30 mouse cellular contexts compared by ENCODE assay signal in genomic region chr14:103242020-103242419, GRCm38 (mm10).
"Had no signal": no experiment of that assay in that cellular context is flagged by ENCODE, and none has a peak within 500 bp of the region (broad histone marks: within the 10 kb centered on the region; RNA-seq: fewer than 3 reads in every experiment).

No protein-coding gene starts in this region.

- H3K27me3 ChIP-seq: limb, embryonic 12.5 days; limb, embryonic 13.5 days; limb, embryonic 15.5 days; liver, embryonic 12.5 days; liver, embryonic 13.5 days; liver, embryonic 15.5 days; lung, embryonic 15.5 days; megakaryocyte, embryonic 14.5 days; midbrain, embryonic 12.5 days; midbrain, embryonic 13.5 days; midbrain, embryonic 15.5 days; neural tube, embryonic 12.5 days had no signal

- H3K27ac ChIP-seq: limb, embryonic 10.5 days; limb, embryonic 12.5 days; limb, embryonic 13.5 days; limb, embryonic 15.5 days; liver, embryonic 12.5 days; liver, embryonic 13.5 days; liver, embryonic 14.5 days; liver, embryonic 15.5 days; lung, embryonic 15.5 days; macrophage; midbrain, embryonic 10.5 days; midbrain, embryonic 12.5 days; midbrain, embryonic 13.5 days; midbrain, embryonic 15.5 days; neural tube, embryonic 12.5 days had no signal

- H3K4me2 ChIP-seq: limb, embryonic 12.5 days; limb, embryonic 13.5 days; limb, embryonic 15.5 days; liver, embryonic 11.5 days; liver, embryonic 12.5 days; liver, embryonic 13.5 days; liver, embryonic 15.5 days; lung, embryonic 14.5 days; lung, embryonic 15.5 days; midbrain, embryonic 11.5 days; midbrain, embryonic 12.5 days; midbrain, embryonic 13.5 days; midbrain, embryonic 15.5 days; neural tube, embryonic 12.5 days had no signal

- H3K9ac ChIP-seq: limb, embryonic 12.5 days; limb, embryonic 13.5 days; limb, embryonic 15.5 days; liver, embryonic 12.5 days; liver, embryonic 13.5 days; liver, embryonic 14.5 days; liver, embryonic 15.5 days; liver, postnatal 0 days; lung, embryonic 14.5 days; lung, embryonic 15.5 days; midbrain, embryonic 12.5 days; midbrain, embryonic 13.5 days; midbrain, embryonic 15.5 days; neural tube, embryonic 12.5 days had no signal

- H3K9me3 ChIP-seq: limb, embryonic 10.5 days; limb, embryonic 13.5 days; limb, embryonic 15.5 days; liver, embryonic 12.5 days; liver, embryonic 13.5 days; liver, embryonic 15.5 days; lung, embryonic 15.5 days; megakaryocyte, embryonic 14.5 days; midbrain, embryonic 10.5 days; midbrain, embryonic 12.5 days; midbrain, embryonic 13.5 days; midbrain, embryonic 15.5 days; neural tube, embryonic 12.5 days had no signal

- DNase-seq: left cerebral cortex, postnatal 4 days; liver; liver, embryonic 13.5 days; liver, postnatal 0 days; lung, adult 18-20 months; lung, adult 2 months; lung, embryonic 14.5 days; lung, postnatal 10 days; lung, postnatal 14 days; lung, postnatal 36 days; lung, postnatal 4 days; midbrain, embryonic 14.5 days had no signal

- H3K4me3 ChIP-seq: limb, embryonic 10.5 days; limb, embryonic 12.5 days; limb, embryonic 13.5 days; limb, embryonic 15.5 days; liver, embryonic 12.5 days; liver, embryonic 13.5 days; liver, embryonic 15.5 days; lung, embryonic 15.5 days; megakaryocyte, embryonic 14.5 days; midbrain, embryonic 10.5 days; midbrain, embryonic 12.5 days; midbrain, embryonic 13.5 days; midbrain, embryonic 15.5 days; myocyte; neural tube, embryonic 12.5 days had no signal

- H3K4me1 ChIP-seq: limb, embryonic 10.5 days; limb, embryonic 12.5 days; limb, embryonic 13.5 days; limb, embryonic 15.5 days; liver, embryonic 12.5 days; liver, embryonic 13.5 days; liver, embryonic 15.5 days; lung, embryonic 15.5 days; megakaryocyte, embryonic 14.5 days; midbrain, embryonic 10.5 days; midbrain, embryonic 12.5 days; midbrain, embryonic 13.5 days; midbrain, embryonic 15.5 days; neural tube, embryonic 12.5 days had no signal
